Mouse (Mus musculus): ENCODE measurements around the gene C1qtnf1. TPM values are rescaled to one million over a fixed set of nuclear protein-coding genes. Genes with fewer than 3 reads are reported as not detected.
A peak's percentile ranks its signal among the peaks of the same experiment; 100 is the strongest.
"Not testable (repeated sequence)": the region's sequence is repeated elsewhere in the genome, so short reads cannot be mapped to it uniquely, and the experiment has no call there.

The C1qtnf1 gene
- polyA plus RNA-seq (2015; fragmentation: Nextera tagmentation; extraction: Ambion mirVana): 2.5 and 2.8 TPM in 2 replicates

DNA sequence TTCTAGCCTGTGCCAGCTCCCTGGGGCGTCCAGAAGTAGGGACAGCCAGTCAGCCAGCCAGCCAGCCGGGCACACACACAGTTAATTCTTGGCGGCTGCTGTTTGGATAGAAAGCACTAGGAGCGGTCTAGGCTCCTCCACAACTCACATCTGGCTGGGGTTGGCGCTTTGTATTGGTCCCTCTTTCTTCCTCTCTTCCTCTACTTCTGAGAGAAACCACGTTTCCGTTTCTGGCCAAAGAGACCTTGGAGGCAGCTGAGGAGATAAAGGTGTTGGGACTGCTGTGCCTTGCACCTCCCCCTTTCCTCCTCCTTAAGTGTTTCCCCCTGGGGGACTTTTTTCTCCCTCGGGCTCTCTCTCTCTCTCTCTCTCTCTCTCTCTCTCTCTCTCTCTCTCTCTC lies at the start of gene C1qtnf1:
TSS of gene C1qtnf1 (plus strand) at position 218 of the 400 bp plus-strand sequence.
- peak within 1 kb of the TSS; percentile 39; the same call in 1 of the 2 replicates for H3K9ac ChIP-seq (replicated peaks)
- H3K27ac ChIP-seq: no peak within 1 kb of the TSS

GRCm38 (mm10) chr11:118378656-118379055 lies 49.3 kb upstream of the C1qtnf1 start:
- Histone ChIP-seq H3K4me2 (replicated peaks) (no peak overlapping the region), H3K9ac (replicated peaks) (no peak overlapping the region), H3K4me3 (replicated peaks) (no peak overlapping the region), H3K9me3 (no peaks in the 10 kb centered on the region), H3K4me1 (replicated peaks) (peaks cover 6% of the 10 kb centered on the region), H3K27me3 (no peaks in the 10 kb centered on the region), H3K36me3 (no peaks in the 10 kb centered on the region), H3K27ac (no peak overlapping the region)
- 85% methylated on average over 6 of the region's 6 CpGs for WGBS
- ATAC-seq: no peak

More for the DNA sequence above, at the start of gene C1qtnf1:
- Histone ChIP-seq H3K36me3 (no peaks in the 10 kb centered on the region), H3K4me1 (replicated peaks) (peaks cover 27% of the 10 kb centered on the region), H3K4me3 (replicated peaks) (peak within 1 kb of the TSS; percentile 20), H3K4me2 (replicated peaks) (peak within 1 kb of the TSS; percentile 30), H3K27me3 (peaks cover 19% of the 10 kb centered on the region), H3K9me3 (no peaks in the 10 kb centered on the region)
- ATAC-seq: no peak
- 2% methylated on average over 8 of the region's 8 CpGs for WGBS

DNA sequence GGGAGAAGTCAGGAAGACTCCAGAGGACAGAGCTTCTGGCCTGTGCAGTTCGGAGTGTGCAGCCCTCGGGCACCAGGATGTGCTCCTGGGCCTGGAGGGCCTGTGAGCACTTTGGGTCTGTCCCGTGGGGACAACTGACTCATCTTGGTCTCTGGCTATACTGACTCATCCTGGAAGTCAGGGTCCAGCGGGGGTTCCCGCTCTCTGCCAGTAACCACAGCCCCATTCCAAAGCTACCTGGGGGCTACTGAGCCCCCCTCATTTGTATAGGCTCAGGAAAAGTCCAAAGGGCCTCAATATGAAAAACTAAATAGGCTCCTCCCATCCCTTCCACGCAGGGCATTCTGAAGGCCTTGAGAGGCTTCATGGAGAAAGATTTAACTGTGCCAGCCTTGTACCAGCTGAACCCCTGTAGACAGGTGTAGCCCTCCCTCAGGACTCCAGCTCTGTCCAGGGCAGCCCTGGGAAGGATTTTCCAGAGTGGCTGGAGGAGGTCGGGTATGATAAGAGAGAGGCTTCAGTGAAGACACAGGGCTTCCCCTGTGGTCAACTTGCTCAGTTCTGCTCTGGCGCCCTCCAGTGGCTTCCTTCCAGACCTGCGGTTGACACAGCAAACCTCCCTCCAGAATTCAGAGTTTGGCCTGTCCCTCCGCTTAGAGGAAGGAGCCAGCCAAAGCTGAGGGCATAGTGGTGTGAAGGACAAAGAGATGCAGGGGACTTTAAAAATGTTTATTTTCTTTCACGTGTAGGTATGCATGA lies 48.6 kb upstream of the C1qtnf1 start:
- no peaks in the 10 kb centered on the region for H3K36me3 ChIP-seq
- peaks cover 6% of the 10 kb centered on the region for H3K4me1 ChIP-seq (replicated peaks)
- WGBS: 45% methylated on average over 11 of the region's 11 CpGs
- peak; percentile 69 for ATAC-seq
- no peaks in the 10 kb centered on the region for H3K27me3 ChIP-seq
- no peaks in the 10 kb centered on the region for H3K9me3 ChIP-seq
- H3K4me2 ChIP-seq (replicated peaks): no peak overlapping the region
- H3K27ac ChIP-seq: no peak overlapping the region
- no peak overlapping the region for H3K9ac ChIP-seq (replicated peaks)
- H3K4me3 ChIP-seq (replicated peaks): no peak overlapping the region

DNA sequence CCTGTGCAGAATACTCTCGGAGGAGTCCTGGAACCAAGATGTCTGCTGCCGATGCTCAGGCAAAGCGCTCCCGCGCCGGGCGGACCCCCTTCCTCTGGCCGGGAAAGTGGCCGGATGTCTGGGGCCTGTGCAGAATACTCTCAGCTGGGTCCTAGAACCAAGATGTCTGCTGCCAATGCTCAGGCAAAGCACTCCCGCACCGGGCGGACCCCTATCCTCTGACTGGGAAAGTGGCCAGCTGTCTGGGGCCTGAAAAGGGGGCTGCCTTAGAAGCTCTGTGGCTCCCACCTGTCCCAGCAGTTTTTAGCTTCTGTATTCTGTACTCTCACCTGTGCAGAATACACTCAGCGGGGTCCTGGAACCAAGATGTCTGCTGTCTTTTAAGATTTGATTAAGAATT lies 40.2 kb upstream of the C1qtnf1 start:
- H3K27me3 ChIP-seq; H3K9me3 ChIP-seq; H3K4me1 ChIP-seq (replicated peaks); H3K27ac ChIP-seq; H3K9ac ChIP-seq (replicated peaks); H3K4me2 ChIP-seq (replicated peaks); H3K4me3 ChIP-seq (replicated peaks); ATAC-seq; H3K36me3 ChIP-seq: not testable (repeated sequence)
- WGBS: 93% methylated on average over 13 of the region's 13 CpGs

- ATAC-seq: no peak
These were observed 34.0 kb upstream of the C1qtnf1 start for GRCm38 (mm10) chr11:118393991-118394390.

GRCm38 (mm10) chr11:118394538-118394937 lies 33.5 kb upstream of the C1qtnf1 start:
- Histone ChIP-seq H3K4me2 (replicated peaks) (no peak overlapping the region), H3K27ac (no peak overlapping the region), H3K4me3 (replicated peaks) (no peak overlapping the region), H3K27me3 (no peaks in the 10 kb centered on the region), H3K36me3 (no peaks in the 10 kb centered on the region), H3K9ac (replicated peaks) (no peak overlapping the region), H3K4me1 (replicated peaks) (no peaks in the 10 kb centered on the region), H3K9me3 (no peaks in the 10 kb centered on the region; the same call in 1 of the 2 replicates)
- WGBS: 58% methylated on average over 6 of the region's 6 CpGs
- ATAC-seq: no peak

More at GRCm38 (mm10) chr11:118393991-118394390, 34.0 kb upstream of the C1qtnf1 start:
- H3K9ac ChIP-seq (replicated peaks): no peak overlapping the region
- H3K4me2 ChIP-seq (replicated peaks): no peak overlapping the region
- no peaks in the 10 kb centered on the region; the same call in 1 of the 2 replicates for H3K9me3 ChIP-seq
- WGBS: 69% methylated on average over 5 of the region's 5 CpGs
- H3K36me3 ChIP-seq: no peaks in the 10 kb centered on the region
- H3K27me3 ChIP-seq: no peaks in the 10 kb centered on the region
- no peaks in the 10 kb centered on the region for H3K4me1 ChIP-seq (replicated peaks)
- H3K4me3 ChIP-seq (replicated peaks): no peak overlapping the region
- no peak overlapping the region for H3K27ac ChIP-seq

DNA sequence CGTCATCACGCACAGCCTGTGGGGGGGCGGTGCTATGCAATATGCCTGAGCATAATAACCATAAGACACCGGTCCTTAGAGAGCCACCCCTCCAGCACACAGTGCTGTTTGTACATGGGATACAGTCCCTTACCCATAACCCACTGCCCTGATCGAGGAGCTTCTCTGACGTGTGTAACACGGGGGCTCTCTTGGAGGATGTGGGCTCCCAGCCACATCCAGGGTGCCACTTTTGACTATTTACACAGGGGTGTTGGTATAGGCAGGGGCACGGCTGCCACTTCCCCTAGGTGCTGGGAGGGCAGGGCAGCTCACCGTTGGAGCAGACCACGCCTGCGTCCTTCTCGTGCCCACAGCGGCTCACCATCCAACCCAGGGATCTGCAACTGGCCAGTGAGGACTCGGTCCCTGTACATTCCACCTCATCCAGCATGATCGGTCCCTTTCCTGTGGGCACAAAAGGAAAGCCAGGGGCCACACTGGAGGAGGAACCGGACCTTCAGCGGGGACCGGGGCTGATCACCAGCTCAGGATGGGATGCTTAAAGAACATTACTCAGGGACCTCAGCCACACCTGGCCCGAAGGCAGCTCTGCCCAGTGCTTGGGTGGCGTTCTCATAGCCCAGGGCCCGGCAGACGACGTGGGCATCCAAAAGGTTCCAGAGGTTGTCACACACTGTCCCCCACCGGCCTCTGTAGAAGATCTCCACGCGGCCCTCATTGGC lies 30.0 kb upstream of the C1qtnf1 start:
- H3K4me2 ChIP-seq (replicated peaks): no peak overlapping the region
- no peaks in the 10 kb centered on the region for H3K4me1 ChIP-seq (replicated peaks)
- H3K9me3 ChIP-seq: no peaks in the 10 kb centered on the region; the same call in 1 of the 2 replicates
- no peak overlapping the region for H3K27ac ChIP-seq
- H3K27me3 ChIP-seq: no peaks in the 10 kb centered on the region
- no peak overlapping the region for H3K4me3 ChIP-seq (replicated peaks)
- WGBS: 92% methylated on average over 26 of the region's 26 CpGs
- no peaks in the 10 kb centered on the region for H3K36me3 ChIP-seq
- ATAC-seq: no peak
- no peak overlapping the region for H3K9ac ChIP-seq (replicated peaks)

DNA sequence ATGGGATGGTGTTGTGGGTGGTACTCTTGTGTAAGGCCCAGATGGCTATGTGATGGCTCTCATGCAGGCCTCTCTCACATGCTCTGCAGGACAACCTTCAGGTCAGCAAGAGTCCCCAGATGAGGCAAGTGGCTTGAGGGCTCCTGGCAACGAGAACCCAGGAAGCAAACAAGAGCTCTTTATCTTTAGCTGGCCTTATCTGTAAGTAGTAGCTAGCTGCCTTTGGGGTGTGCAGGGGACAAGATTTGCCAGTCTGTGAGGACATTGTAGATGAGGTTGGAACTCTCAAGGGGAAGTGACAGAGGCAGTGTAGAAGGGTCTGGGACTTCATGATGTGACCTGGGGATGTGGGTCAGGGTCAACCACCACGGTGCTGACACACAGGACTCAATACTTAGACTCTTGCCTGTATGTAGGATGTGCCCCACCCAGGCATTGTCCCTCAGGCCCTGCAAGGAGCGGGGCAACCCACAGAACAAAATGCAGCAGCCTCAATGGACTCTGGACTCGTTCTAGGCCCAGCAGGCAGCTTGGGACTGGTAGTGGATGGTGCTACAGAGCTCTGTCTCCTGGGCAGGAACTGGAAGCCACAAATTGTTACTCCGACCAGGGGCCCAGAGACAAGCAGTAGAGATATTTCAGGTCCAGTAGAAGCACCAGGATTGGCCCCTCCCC lies 28.0 kb upstream of the C1qtnf1 start:
- H3K4me3 ChIP-seq (replicated peaks): no peak overlapping the region
- H3K27me3 ChIP-seq: no peaks in the 10 kb centered on the region
- ATAC-seq: no peak
- no peaks in the 10 kb centered on the region; the same call in 1 of the 2 replicates for H3K9me3 ChIP-seq
- WGBS: 78% methylated on average over 5 of the region's 5 CpGs
- no peak overlapping the region for H3K9ac ChIP-seq (replicated peaks)
- no peak overlapping the region for H3K27ac ChIP-seq
- no peaks in the 10 kb centered on the region for H3K36me3 ChIP-seq
- no peak overlapping the region for H3K4me2 ChIP-seq (replicated peaks)
- no peaks in the 10 kb centered on the region for H3K4me1 ChIP-seq (replicated peaks)

DNA sequence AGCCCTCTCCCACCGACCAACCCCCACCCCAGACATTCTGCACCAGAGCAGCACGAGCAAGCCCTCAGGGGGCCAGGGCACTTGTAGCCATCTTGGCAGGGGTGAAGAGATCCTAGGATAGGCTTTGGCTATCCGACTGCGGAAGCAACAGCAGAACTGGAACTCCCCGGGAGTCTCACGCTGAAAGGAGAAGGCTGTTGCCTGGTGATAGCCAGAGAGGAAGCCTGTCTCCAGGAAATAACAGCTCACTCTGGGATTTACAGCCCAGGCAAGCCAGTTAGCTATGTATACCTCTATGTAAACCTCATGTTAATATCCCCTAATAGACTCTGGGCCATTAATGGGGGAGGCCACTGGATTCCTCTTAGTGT lies 27.5 kb upstream of the C1qtnf1 start:
- no peak for ATAC-seq
- Histone ChIP-seq H3K9me3 (no peaks in the 10 kb centered on the region; the same call in 1 of the 2 replicates), H3K4me1 (replicated peaks) (no peaks in the 10 kb centered on the region), H3K9ac (replicated peaks) (no peak overlapping the region), H3K4me2 (replicated peaks) (no peak overlapping the region), H3K27ac (no peak overlapping the region), H3K27me3 (no peaks in the 10 kb centered on the region), H3K4me3 (replicated peaks) (no peak overlapping the region), H3K36me3 (peaks cover 3% of the 10 kb centered on the region)
- 43% methylated on average over 6 of the region's 6 CpGs for WGBS

GRCm38 (mm10) chr11:118401195-118401594 lies 26.8 kb upstream of the C1qtnf1 start:
- Histone ChIP-seq H3K4me3 (replicated peaks) (no peak overlapping the region), H3K27me3 (no peaks in the 10 kb centered on the region), H3K4me1 (replicated peaks) (no peaks in the 10 kb centered on the region), H3K27ac (no peak overlapping the region), H3K36me3 (peaks cover 9% of the 10 kb centered on the region), H3K9me3 (no peaks in the 10 kb centered on the region; the same call in 1 of the 2 replicates), H3K4me2 (replicated peaks) (no peak overlapping the region), H3K9ac (replicated peaks) (no peak overlapping the region)
- 90% methylated on average over 4 of the region's 4 CpGs for WGBS
- ATAC-seq: no peak

- Histone ChIP-seq H3K27me3 (no peaks in the 10 kb centered on the region), H3K27ac (no peak within 1 kb of the TSS), H3K36me3 (peaks cover 15% of the 10 kb centered on the region), H3K9me3 (no peaks in the 10 kb centered on the region), H3K4me2 (replicated peaks) (no peak within 1 kb of the TSS), H3K4me1 (replicated peaks) (no peaks in the 10 kb centered on the region), H3K9ac (replicated peaks) (no peak within 1 kb of the TSS), H3K4me3 (replicated peaks) (no peak within 1 kb of the TSS)
- WGBS: 63% methylated on average over 7 of the region's 7 CpGs
- ATAC-seq: no peak
These were observed 26.2 kb upstream of the C1qtnf1 start, which contains the start of gene Lgals3bp for GRCm38 (mm10) chr11:118401760-118402280. Gene Lgals3bp, minus strand, starts transcription at chr11:118402092.
